9 mouse cellular contexts compared by ENCODE assay signal in the genomic region with DNA sequence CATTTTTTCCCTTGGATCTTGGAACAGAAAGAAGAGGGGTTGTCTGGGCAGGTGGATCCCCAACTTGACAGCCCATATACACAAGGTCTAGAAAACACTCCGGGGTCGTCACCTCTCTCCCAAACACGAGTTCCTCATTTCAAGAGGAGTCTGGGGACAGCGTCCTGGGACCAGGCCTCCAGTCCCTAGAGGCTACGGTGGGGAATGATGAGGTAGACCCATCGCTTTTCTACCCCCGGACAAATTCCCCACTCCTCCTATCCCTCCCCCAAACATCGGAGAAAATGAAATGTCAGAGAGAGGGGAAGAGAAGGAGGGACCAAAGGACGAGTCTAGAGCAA. TPM values are rescaled to one million over a fixed set of nuclear protein-coding genes. Genes with fewer than 3 reads are reported as not detected.
DNase-seq lines count a peak whose midpoint lies in the region; ATAC-seq lines count a peak whose summit lies in the region.
"Had no signal": no experiment of that assay in that cellular context is flagged by ENCODE, and none has a peak within 500 bp of the region (broad histone marks: within the 10 kb centered on the region; RNA-seq: fewer than 3 reads in every experiment).

No protein-coding gene starts in this region.

- H3K9me3 ChIP-seq in heart, embryonic 14.5 days (ENCODE audit: control insufficient read depth, low read length), result no peaks in the 10 kb centered on the region
- no peaks in the 10 kb centered on the region for H3K9me3 ChIP-seq in hindbrain, embryonic 13.5 days
- H3K9me3 ChIP-seq in midbrain, embryonic 13.5 days, result no peaks in the 10 kb centered on the region
- H3K9me3 ChIP-seq: G1E had no signal

- no peak for DNase-seq in heart, postnatal 10 days
- DNase-seq in Muller cell, postnatal 12 days (ENCODE audit: inconsistent ontology term), result peak; percentile 40
- no peak for DNase-seq in right cerebral cortex, adult 2 months (ENCODE audit: low spot score in 2 of 2)
- no peak for DNase-seq in left cerebral cortex, adult 8-10 months (ENCODE audit: low spot score in 2 of 2)
- DNase-seq in left cerebral cortex, adult 11 months (ENCODE audit: low spot score), result no peak

- no peak for ATAC-seq in heart, embryonic 14.5 days (ENCODE audit: insufficient number of reproducible peaks, insufficient read depth, low FRiP score, low read depth)
- ATAC-seq in hindbrain, embryonic 13.5 days (ENCODE audit: low FRiP score), result peak; percentile 10
- ATAC-seq in midbrain, embryonic 13.5 days, result peak; percentile 18

- 9% methylated on average over 9 of the region's 9 CpGs for WGBS in heart, embryonic 14.5 days
- WGBS in hindbrain, embryonic 13.5 days, result 4% methylated on average over 9 of the region's 9 CpGs
- WGBS in midbrain, embryonic 13.5 days, result 5% methylated on average over 9 of the region's 9 CpGs

- H3K27ac ChIP-seq in heart, embryonic 14.5 days (replicated peaks in 1 of 2; ENCODE audit: control insufficient read depth in 1 of 2, insufficient read depth in 1 of 2, low read depth in 2 of 2, low read length in 2 of 2), result no peak overlapping the region
- H3K27ac ChIP-seq in hindbrain, embryonic 13.5 days, result 0 out of 2 replicates have a peak overlapping the region, but pooled peaks have one; percentile 40
- H3K27ac ChIP-seq in midbrain, embryonic 13.5 days, result no peak overlapping the region

- H3K36me3 ChIP-seq in heart, embryonic 14.5 days (ENCODE audit: control insufficient read depth, insufficient read depth, low read length), result no peaks in the 10 kb centered on the region
- H3K36me3 ChIP-seq in hindbrain, embryonic 13.5 days, result no peaks in the 10 kb centered on the region
- H3K36me3 ChIP-seq in midbrain, embryonic 13.5 days, result no peaks in the 10 kb centered on the region
- H3K36me3 ChIP-seq: G1E had no signal

- H3K27me3 ChIP-seq in heart, embryonic 14.5 days (ENCODE audit: control insufficient read depth, insufficient read depth, low read length), result peaks cover 4% of the 10 kb centered on the region; the same call in 1 of the 2 replicates
- H3K27me3 ChIP-seq in hindbrain, embryonic 13.5 days, result peaks cover 15% of the 10 kb centered on the region
- H3K27me3 ChIP-seq in midbrain, embryonic 13.5 days, result peaks cover 5% of the 10 kb centered on the region; the same call in 1 of the 2 replicates

- peak overlapping the region; percentile 71 for H3K9ac ChIP-seq in heart, embryonic 14.5 days (ENCODE audit: low read length)
- H3K9ac ChIP-seq in hindbrain, embryonic 13.5 days, result peak overlapping the region; percentile 81
- H3K9ac ChIP-seq in midbrain, embryonic 13.5 days (replicated peaks), result peak overlapping the region; percentile 67

- peak overlapping the region; percentile 91 for H3K4me2 ChIP-seq in heart, embryonic 14.5 days (ENCODE audit: low read length)
- peak overlapping the region; percentile 72 for H3K4me2 ChIP-seq in hindbrain, embryonic 13.5 days
- peak overlapping the region; percentile 67 for H3K4me2 ChIP-seq in midbrain, embryonic 13.5 days (replicated peaks)

- intact Hi-C loops in heart, postnatal 10 days (cut with DNase I), result no loop called here

- H3K4me1 ChIP-seq in heart, embryonic 14.5 days (ENCODE audit: control insufficient read depth in 2 of 2, insufficient read depth in 2 of 2, low read length in 2 of 2), result peaks cover 21 to 24% of the 10 kb centered on the region in 2 experiments
- peaks cover 32% of the 10 kb centered on the region for H3K4me1 ChIP-seq in hindbrain, embryonic 13.5 days (replicated peaks)
- H3K4me1 ChIP-seq in midbrain, embryonic 13.5 days (replicated peaks), result peaks cover 26% of the 10 kb centered on the region

- peak overlapping the region; percentile 55 to 58 for H3K4me3 ChIP-seq in heart, embryonic 14.5 days (ENCODE audit: control insufficient read depth in 1 of 2, insufficient read depth in 1 of 2, low read depth in 1 of 2, low read length in 2 of 2)
- H3K4me3 ChIP-seq in hindbrain, embryonic 13.5 days, result peak overlapping the region; percentile 55
- peak overlapping the region; percentile 49 for H3K4me3 ChIP-seq in midbrain, embryonic 13.5 days (replicated peaks)

RNA-seq across cellular contexts. Expression of a gene that starts 0.8 kb away (rescaled TPM):
- 4.2 TPM in 2 replicates for polyA plus RNA-seq in heart, embryonic 14.5 days (2014; fragmentation: Nextera tagmentation; extraction: Ambion mirVana)
- 1 to 10 TPM; 3.4 to 3.7 TPM for total RNA-seq in heart, postnatal 10 days (2021)
- 53.2 and 58.7 TPM in 2 replicates for polyA plus RNA-seq in hindbrain, embryonic 13.5 days (2015; fragmentation: Nextera tagmentation; extraction: Ambion mirVana)
- polyA plus RNA-seq in midbrain, embryonic 13.5 days (2015; fragmentation: Nextera tagmentation; extraction: Ambion mirVana), result 27.5 and 29.7 TPM in 2 replicates
- total RNA-seq in left cerebral cortex, adult 8-10 months (2022), result 1,000 to 10,000 TPM; 1,117 to 1,267 (median 1,165) TPM

RNA-seq across cellular contexts. Expression of a gene that starts 10.9 kb away (rescaled TPM):
- polyA plus RNA-seq in heart, embryonic 14.5 days (2014; fragmentation: Nextera tagmentation; extraction: Ambion mirVana), result not detected in 2 replicates
- not detected for total RNA-seq in heart, postnatal 10 days (2021)
- polyA plus RNA-seq in hindbrain, embryonic 13.5 days (2015; fragmentation: Nextera tagmentation; extraction: Ambion mirVana), result 4.0 and 6.3 TPM in 2 replicates
- polyA plus RNA-seq in midbrain, embryonic 13.5 days (2015; fragmentation: Nextera tagmentation; extraction: Ambion mirVana), result 2.3 and 4.3 TPM in 2 replicates
- total RNA-seq in left cerebral cortex, adult 8-10 months (2022), result 1 to 10 TPM; 2.3 to 3.4 (median 2.7) TPM
- polyA plus RNA-seq: G1E had no signal

RNA-seq across cellular contexts. Expression of a gene that starts 12.3 kb away (rescaled TPM):
- polyA plus RNA-seq in heart, embryonic 14.5 days (2014; fragmentation: Nextera tagmentation; extraction: Ambion mirVana), result 6.2 and 9.3 TPM in 2 replicates
- total RNA-seq in heart, postnatal 10 days (2021), result 10 to 100 TPM; 59.4 to 59.7 TPM
- polyA plus RNA-seq in hindbrain, embryonic 13.5 days (2015; fragmentation: Nextera tagmentation; extraction: Ambion mirVana), result 21.6 and 22.7 TPM in 2 replicates
- polyA plus RNA-seq in midbrain, embryonic 13.5 days (2015; fragmentation: Nextera tagmentation; extraction: Ambion mirVana), result 21.5 and 25.4 TPM in 2 replicates
- 100 to 1,000 TPM; 146 to 166 (median 159) TPM for total RNA-seq in left cerebral cortex, adult 8-10 months (2022)

RNA-seq across cellular contexts. Expression of a gene that starts 12.9 kb away (rescaled TPM):
- not detected in 2 replicates for polyA plus RNA-seq in heart, embryonic 14.5 days (2014; fragmentation: Nextera tagmentation; extraction: Ambion mirVana)
- total RNA-seq in heart, postnatal 10 days (2021), result under 1 TPM in 1 of 2 experiments, not detected in 1; 0.98 TPM
- polyA plus RNA-seq in hindbrain, embryonic 13.5 days (2015; fragmentation: Nextera tagmentation; extraction: Ambion mirVana), result not detected in 2 replicates
- polyA plus RNA-seq in midbrain, embryonic 13.5 days (2015; fragmentation: Nextera tagmentation; extraction: Ambion mirVana), result not detected in 2 replicates
- not detected for total RNA-seq in left cerebral cortex, adult 8-10 months (2022)
- total RNA-seq: G1E had no signal
- polyA plus RNA-seq: G1E had no signal

RNA-seq across cellular contexts. Expression of a gene that starts 27.5 kb away (rescaled TPM):
- 449 and 503 TPM in 2 replicates for polyA plus RNA-seq in heart, embryonic 14.5 days (2014; fragmentation: Nextera tagmentation; extraction: Ambion mirVana)
- total RNA-seq in heart, postnatal 10 days (2021), result 100 to 1,000 TPM; 322 to 335 TPM
- 670 and 677 TPM in 2 replicates for polyA plus RNA-seq in hindbrain, embryonic 13.5 days (2015; fragmentation: Nextera tagmentation; extraction: Ambion mirVana)
- 710 and 725 TPM in 2 replicates for polyA plus RNA-seq in midbrain, embryonic 13.5 days (2015; fragmentation: Nextera tagmentation; extraction: Ambion mirVana)
- total RNA-seq in left cerebral cortex, adult 8-10 months (2022), result 100 to 1,000 TPM; 301 to 323 (median 310) TPM
